Mouse (Mus musculus) ES-E14 (cell line): ENCODE data around the gene Atp2c2.

ENCODE experiments used
- HCFC1 ChIP-seq: IDR thresholded peaks from 2 replicates; pipeline ENCODE4 v1.6.1; 2012; ENCODE audit warnings: low read length, inconsistent platforms, borderline replicate concordance; ENCODE audit not compliant: insufficient read depth
- MAFK ChIP-seq: IDR thresholded peaks from 2 replicates; pipeline ENCODE4 v1.6.1; 2014; ENCODE audit warnings: mild to moderate bottlenecking, low read depth, low read length, inconsistent platforms; ENCODE audit not compliant: insufficient read depth
- ZNF384 ChIP-seq: IDR thresholded peaks from 2 replicates; pipeline ENCODE4 v1.6.1; 2012; ENCODE audit warnings: low read depth, low read length, inconsistent platforms

GRCm38 (mm10) chr8:119761692-119762091 is 61.9 kb downstream of the Atp2c2 start:
- TF ChIP-seq HCFC1 = no peak
- no peak for TF ChIP-seq ZNF384
- no peak for TF ChIP-seq MAFK
